Mouse (Mus musculus) CH12.LX (cell line): Measurements from ENCODE around the gene Pkn3.

Experiments
- CHD2 ChIP-seq: IDR thresholded peaks from 2 replicates; pipeline ENCODE4 v1.6.1; 2011; ENCODE audit warnings: low read length, improper control_type of control experiment
- CTCF ChIP-seq, 2 experiments: IDR thresholded peaks in 1 of 2; conservative IDR thresholded peaks in 1 of 2; 2 replicates each; pipeline ENCODE4 v1.5.1; 2011 to 2012; ENCODE audit warnings: low read depth in 2 of 2, low read length in 2 of 2, improper control_type of control experiment in 1 of 2, inconsistent platforms in 1 of 2, mild to moderate bottlenecking in 1 of 2, moderate library complexity in 1 of 2
- E2F4 ChIP-seq: IDR thresholded peaks from 2 replicates; pipeline ENCODE4 v1.6.1; 2011; ENCODE audit warnings: low read depth, low read length, improper control_type of control experiment; ENCODE audit not compliant: insufficient replicate concordance
- MEF2A ChIP-seq: IDR thresholded peaks from 2 replicates; pipeline ENCODE4 v1.6.1; 2014; ENCODE audit warnings: low read depth, mild to moderate bottlenecking, inconsistent platforms, low read length, improper control_type of control experiment, borderline replicate concordance
- MXI1 ChIP-seq: IDR thresholded peaks from 2 replicates; pipeline ENCODE4 v1.6.1; 2011; ENCODE audit warnings: mild to moderate bottlenecking, low read depth, low read length, improper control_type of control experiment
- POLR2A ChIP-seq: IDR thresholded peaks from 2 replicates; pipeline ENCODE4 v1.6.1; 2011; ENCODE audit warnings: low read depth, mild to moderate bottlenecking, improper control_type of control experiment, low read length
- POLR2AphosphoS2 ChIP-seq: IDR thresholded peaks from 2 replicates; pipeline ENCODE4 v1.6.1; 2011; ENCODE audit warnings: low read depth, low read length, improper control_type of control experiment
- UBTF ChIP-seq: IDR thresholded peaks from 2 replicates; pipeline ENCODE4 v1.6.1; 2012; ENCODE audit warnings: low read depth, mild to moderate bottlenecking, inconsistent platforms, low read length, improper control_type of control experiment, moderate library complexity
- ZC3H11A ChIP-seq: IDR thresholded peaks from 2 replicates; pipeline ENCODE4 v1.6.1; 2012; ENCODE audit warnings: low read depth, mild to moderate bottlenecking, inconsistent platforms, low read length, improper control_type of control experiment

GRCm38 (mm10) chr2:30076439-30076838, 1.0 kb upstream of the Pkn3 start:
- TF ChIP-seq POLR2A (no peak), UBTF (no peak), CTCF (conservative IDR thresholded peaks at IDR 0.05 in 1 of 2, IDR thresholded peaks at IDR 0.05 in 1 of 2; ENCODE audit: low read depth in 2 of 2, low read length in 2 of 2) (no peak), E2F4 (no peak), POLR2AphosphoS2 (no peak; the same call in 1 of the 2 replicates), CHD2 (no peak), MXI1 (no peak), MEF2A (no peak), ZC3H11A (no peak)
